Mouse (Mus musculus) regulatory T cell (primary cell): Measurements from ENCODE around the gene Atxn1.

Experiments
- in situ Hi-C: fragments of 300-600 bp; cut with MboI, MseI; formaldehyde crosslinking; loops from one replicate; pipeline ENCODE4 v1.15.1; 2025; ENCODE audit warnings: high pct_unique_total_duplicates

Gene Atxn1

DNA sequence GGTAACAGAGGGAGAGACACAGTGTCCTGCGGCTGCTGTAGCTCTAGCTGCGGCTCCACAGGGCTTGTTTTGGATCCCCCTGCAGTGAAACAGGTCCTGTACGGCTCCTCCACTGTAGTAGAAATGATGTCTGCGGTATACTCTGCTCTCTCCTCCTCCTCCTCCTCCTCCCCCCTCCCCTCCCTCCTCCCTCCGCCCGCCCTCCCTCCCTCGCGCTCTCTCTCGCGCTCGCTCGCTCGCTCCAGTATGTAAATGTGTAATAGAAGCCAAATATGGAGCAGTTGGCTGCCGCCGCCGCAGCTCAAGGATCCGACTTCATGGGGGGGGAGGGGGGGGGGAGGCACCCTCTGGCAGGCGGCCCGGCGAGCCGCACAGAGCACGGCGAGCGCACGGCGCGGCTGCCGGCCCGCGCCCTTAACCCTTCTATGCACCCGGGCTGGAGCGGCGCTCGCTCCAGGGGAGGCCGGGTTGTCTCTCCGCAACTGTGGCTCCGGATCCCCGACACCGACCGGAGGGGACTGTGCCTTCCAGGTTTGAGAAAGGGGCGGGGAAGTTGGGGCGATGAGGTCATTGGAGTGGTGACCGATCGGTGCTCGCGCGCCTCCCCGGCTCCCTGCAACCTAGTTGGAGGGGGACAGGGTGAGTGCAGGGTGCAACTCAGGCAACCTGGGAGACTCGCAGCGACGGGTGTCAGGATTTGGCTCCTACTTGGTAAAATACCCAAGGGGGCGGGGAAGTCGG lies at the start of gene Atxn1:
Atxn1 (minus strand) TSS at position 156 of the 741 bp plus-strand sequence.
- in situ Hi-C loops: loop anchor here (5.0 to 25.0 kb wide), 3 partner anchors 58 to 278 kb away; no protein-coding TSS in a partner anchor

DNA sequence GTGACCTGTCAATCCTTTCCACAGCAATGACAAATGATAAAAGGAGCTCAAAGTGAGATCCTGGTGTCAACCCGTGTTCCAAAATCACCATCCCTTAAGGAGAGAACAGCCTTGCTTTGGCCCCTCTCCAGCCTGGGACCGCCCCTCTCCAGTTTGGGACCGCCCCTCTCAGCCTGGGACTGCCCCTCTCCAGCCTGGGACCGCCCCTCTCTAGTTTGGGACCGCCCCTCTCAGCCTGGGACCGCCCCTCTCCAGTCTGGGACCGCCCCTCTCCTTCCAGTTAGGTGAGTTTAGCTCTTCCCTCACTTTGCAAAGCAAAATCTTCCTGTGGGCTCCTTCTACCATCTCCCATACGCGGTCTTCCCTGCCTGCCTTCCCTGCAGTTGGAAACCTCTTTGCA lies 46.4 kb upstream of the Atxn1 start:
- in situ Hi-C loops: no loop called here

DNA sequence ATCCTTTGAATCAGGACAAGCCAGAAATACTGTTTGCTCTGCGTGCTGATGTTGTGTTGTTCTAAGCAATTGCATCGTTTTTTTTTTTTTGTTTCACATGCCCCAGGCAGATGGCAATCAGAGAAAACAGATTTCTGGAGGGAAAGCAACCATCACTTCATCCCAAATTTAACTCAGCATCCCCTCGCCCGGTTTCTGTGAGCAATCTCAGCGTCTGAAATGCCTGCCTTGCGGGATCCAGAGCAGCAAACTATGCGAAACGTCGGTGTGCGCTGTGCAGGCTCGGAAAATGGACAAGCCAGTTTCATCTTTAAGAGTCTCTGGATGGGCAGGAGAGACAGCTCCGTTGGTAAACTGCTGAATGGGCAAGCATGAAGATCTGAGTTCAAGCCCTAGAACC lies 45.3 kb upstream of the Atxn1 start:
- in situ Hi-C loops: no loop called here

DNA sequence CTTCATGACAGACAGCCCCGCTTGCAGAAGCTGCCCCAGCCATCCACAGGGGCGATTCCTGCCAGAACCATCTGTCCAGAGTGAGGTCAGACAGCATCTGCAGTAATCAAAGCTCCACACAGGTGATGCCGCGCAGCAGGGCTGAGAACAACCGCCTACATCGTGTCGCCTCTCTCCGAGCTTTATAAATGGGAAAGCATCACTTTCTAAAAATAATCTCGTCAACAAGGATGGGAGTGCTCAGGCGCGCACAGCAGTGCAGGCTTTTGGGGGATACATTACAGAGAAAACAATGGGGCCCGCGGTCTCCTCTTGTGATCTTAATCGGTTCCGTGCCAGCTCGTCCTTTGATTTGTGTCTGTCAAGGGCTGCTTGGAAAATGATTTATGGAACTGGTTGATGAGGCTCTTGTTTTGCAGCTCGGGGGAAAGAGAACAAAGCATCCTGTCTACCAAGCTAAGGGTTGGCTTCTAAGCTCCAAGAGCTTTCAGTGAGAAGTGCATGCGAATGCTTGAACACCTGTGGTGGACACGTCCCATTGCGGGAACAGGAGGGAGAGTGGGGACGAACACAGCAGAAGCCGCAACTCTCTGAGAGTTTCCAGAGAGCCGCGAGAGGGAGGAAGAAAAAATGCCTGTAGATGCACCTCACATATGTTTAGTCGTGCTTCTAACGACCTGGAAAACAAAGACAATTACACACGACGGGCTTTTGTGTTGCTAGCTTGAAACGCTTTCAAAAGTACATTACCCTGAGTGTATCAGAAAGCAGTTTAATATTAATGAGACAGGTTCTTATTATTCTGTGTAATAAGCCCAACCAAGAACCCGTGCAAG lies 44.2 kb upstream of the Atxn1 start:
- in situ Hi-C loops: no loop called here

DNA sequence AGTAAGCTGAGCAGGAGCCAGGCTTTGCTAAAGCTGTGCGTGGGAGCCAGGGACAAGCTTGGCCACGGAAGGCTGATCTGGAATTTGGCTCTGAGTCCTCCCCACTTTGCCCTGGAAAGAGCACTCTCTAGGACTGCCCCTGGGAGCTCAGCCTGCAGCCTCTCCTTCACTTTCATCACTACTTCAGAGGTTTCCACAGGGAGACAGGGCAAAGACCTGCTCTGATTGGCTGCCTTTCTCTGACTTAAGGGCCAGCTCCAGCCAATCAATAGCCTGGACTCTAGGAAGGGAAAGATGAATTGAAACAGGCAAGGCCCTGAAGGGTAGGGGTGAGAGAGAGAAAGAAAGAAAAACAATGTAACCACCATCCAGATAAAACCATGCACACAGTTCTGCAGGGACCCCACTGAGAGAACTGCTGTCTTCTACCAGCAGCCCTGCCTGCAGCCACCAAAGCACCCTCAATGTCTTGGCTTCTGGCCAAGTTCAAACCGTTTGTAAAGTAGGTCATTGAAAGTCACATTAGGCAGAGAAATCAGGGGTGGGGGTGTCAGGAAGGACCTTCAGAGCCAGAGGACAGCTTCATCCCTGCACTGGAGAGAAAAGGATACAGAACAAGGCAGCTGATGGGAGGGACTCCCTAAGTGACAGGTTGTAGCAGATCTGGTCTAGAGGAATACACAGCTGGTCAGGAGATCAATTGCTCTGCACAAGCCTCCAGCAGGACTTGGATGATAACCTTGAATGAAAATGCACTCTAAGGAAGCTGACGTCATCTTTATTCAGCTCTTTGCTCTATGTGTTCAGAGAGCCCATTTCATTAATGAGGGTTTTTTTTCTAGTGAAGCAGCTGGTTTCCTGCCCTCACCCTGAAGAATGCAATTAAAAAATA lies 41.6 kb upstream of the Atxn1 start:
- in situ Hi-C loops: no loop called here

DNA sequence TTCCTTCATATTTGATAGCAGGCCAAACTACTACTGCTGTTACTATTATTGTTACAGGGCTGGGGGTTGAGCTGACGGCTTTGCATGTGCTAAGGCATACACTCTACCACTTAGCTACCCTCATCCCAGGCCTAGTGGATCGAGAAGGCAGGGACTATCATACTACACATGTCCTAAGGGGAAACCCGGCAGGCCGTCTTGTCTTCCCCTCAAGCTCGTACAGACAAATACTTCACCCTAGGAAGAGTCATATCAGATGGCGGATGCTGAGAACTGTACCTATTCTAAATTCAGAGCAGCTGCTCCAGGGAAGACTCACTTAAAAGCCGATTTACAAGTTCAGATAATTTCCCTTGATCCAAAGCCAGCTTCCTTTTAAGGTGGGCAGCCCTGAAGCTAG lies 40.8 kb upstream of the Atxn1 start:
- in situ Hi-C loops: no loop called here

DNA sequence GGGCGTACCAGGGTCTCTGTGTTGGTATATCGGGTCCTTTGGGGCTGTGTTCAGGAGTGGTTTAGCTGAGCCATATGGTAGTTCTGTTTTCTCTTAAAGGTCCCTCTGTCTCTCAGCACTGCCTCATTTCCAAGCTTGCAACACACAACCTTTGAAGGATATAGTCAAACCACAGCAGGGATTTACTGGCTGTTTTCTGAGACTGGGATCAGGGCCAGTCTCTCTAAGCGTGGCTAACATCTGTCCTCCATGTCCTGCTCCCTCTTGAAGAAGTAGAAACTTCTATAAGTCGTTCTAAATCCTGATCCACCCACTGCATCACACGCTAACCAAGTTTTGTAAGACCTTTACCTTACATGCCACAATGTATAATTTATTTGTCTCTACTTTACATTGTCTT lies 36.5 kb upstream of the Atxn1 start:
- in situ Hi-C loops: no loop called here

DNA sequence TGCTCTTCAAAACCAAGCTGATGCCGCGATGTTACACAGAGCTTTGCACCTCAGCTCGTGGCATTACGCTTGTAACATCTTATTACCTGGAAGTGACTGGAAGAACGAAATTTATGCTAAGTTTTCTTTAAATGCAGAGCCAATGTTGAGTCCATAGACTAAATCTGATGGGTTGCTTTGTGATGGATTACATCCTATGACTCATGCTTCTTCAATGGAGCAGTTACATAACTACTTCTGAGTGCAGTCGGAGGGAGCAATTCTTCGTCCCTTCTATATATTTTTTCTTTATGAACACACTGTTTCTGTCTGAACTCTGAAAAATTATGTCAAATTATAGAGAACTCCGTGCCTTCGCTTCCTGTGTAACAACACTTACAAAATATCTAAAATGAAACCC lies 28.1 kb upstream of the Atxn1 start:
- in situ Hi-C loops: no loop called here

DNA sequence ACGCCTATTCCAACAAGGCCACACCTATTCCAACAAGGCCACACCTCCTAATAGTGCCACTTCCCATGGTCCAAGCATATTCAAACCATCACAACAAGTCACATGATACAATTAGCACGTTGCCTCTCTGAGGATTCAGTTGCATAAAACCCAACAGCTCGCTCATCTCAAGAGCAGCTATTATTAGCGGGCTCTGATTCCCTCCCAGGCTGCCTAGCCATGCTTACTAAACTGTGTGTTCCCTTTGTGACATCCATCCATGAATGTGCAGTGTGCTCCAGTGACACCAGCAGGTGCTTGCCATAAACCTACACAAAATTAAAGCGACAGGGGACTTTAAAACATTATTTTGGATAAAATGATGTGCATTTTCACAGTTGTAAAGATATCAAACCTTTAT lies 25.7 kb upstream of the Atxn1 start:
- in situ Hi-C loops: no loop called here

DNA sequence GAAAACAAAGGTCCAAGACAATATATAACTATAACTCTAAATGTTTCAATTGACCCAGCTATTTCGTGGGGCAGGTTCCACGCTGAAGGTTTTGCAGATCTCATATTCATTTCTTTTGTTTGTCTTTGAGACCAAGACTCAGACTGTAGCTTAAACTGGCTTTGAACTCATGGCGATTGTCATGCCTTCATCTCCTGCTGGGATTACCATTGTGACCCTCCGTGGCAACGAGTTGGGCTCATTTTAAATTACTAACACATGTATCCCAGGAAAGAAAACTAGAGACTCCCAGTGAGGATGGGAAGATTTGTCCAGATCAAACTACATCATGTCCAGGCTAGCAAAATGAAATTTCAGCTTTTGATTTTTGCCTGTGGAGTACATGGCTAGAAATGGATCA lies 14.4 kb upstream of the Atxn1 start:
- in situ Hi-C loops: no loop called here

DNA sequence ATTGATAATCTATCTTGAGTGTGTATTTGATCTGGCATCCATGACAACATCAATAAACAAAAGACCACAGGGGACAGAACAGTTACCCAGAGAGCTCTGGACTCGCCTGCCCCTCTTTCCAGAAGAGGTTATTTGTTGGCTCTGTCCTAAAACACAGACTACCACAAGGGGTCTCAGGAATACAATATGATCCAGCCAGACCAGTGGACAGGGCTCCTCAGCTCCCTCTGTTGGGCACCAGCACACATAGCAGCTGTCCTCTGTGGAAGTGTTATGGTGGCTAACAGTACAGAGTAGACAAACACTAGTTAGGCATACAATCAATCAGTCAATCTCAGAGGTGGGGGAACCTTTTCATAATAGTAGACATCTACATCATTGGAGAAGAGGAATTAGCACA lies 12.1 kb upstream of the Atxn1 start:
- in situ Hi-C loops: no loop called here

DNA sequence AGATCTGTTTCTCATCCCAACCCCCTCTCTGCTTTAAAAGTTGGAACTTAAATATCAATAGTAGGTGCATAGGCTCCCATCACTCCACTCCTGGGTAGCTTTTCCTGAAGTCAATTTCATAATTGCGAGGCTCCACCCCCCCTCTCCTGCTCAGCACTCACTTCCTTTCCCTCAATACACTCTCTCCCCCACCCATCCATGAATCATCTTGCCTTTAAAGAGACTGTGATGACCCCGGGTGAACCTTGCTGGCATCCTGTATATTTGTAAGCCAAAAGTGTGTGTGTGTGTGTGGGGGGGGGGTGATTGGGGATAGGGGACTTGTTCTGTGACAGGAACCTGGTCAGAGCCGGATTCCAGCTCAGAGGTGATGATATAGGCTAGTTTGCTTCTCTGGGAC lies 9.8 kb upstream of the Atxn1 start:
- in situ Hi-C loops: loop anchor here (25.0 kb wide), 1 partner anchor 287 kb away; no protein-coding TSS in a partner anchor

DNA sequence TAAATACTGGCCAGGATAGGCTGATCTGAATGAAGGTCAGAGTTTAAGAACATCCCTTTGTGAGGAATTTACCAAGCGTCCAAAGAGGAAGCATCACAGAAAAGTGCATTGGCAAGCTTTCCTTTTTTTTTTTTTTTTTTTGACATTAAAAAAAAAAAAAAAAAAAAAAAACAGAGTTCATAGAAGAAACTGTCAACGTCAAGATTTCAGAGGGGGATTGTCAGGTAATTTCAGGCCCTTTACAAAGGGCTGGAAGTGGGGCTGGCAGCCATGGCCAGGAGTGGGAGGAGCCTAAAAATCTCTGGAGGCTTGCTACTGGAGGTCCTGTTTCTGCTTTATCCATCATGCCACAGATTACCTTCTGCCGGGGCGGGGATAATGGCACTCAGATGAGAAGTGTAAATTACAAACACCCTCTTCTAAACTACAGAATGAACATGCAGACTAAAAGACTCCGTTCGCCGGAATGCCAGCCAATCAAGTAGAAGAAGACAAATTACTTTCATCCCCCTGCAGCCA lies 9.2 kb upstream of the Atxn1 start:
- in situ Hi-C loops: loop anchor here (25.0 kb wide), 1 partner anchor 287 kb away; no protein-coding TSS in a partner anchor

DNA sequence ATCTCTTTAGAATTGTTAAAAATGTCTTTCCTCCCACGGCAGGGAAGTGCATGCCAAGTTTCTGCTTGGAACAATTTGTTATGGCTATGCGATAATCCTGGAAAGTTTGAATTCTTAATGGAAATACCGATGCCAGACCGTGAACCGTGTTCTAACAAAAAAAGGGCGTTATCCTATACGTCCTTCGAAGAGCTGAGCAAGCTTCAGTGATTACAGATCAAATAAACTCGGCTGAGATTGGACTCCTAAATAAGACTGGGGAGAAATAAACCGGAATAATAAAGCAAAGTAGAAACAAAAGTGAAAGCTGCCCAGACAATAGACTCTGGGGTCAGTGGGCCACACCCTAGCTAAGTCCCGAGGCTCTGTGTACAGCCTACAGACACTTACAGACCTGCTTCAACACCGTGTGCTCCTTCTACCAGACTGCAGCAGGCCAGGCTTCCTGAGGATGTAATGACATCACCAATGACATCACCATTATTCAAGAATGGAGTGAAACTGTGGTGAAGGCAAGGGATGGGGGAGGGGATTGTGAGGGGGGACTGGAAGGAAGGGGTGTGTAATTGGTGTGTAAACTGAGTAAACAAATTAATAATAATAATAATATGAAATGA lies 6.2 kb upstream of the Atxn1 start:
- in situ Hi-C loops: loop anchor here (25.0 kb wide), 1 partner anchor 284 kb away; no protein-coding TSS in a partner anchor

DNA sequence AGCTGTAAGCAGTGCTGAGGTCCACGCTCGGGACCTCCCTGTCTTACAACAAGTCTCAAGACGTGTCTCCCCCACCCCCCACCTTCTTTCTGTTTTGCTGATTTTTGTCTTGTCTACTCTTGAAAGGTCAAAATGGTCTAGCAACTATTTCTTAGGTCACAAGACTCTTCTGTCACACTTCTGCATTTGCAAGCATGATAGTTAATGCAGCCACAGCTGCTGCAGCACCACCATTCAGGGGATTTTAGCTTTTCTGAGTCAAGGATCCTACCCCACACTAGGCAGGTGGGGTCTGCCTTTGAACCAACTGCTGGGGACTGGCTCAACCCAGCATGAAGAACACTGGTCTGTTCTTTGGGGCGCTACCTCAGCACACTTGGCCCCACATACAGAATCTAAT lies 3.4 kb upstream of the Atxn1 start:
- in situ Hi-C loops: loop anchor here (5.0 to 25.0 kb wide), 2 partner anchors 61 to 281 kb away; no protein-coding TSS in a partner anchor

DNA sequence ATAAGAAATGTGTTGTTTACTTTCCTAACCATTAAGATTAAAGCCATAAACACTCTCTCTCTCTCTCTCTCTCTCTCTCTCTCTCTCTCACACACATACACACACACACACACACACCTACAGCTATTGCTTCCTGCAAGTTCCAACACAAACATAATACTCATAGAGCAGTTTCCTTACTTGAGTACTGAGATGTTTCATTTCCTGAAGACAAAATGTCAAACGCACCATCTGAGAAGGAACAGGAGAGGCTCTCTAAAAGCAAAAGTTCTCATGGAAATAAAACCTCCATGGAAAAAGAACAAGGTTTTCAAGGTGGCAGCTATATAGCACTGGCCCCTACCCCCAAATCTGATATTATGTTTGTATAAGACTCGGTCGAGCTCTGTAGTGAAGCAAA lies 2.6 kb upstream of the Atxn1 start:
- in situ Hi-C loops: loop anchor here (5.0 to 25.0 kb wide), 2 partner anchors 60 to 280 kb away; no protein-coding TSS in a partner anchor

DNA sequence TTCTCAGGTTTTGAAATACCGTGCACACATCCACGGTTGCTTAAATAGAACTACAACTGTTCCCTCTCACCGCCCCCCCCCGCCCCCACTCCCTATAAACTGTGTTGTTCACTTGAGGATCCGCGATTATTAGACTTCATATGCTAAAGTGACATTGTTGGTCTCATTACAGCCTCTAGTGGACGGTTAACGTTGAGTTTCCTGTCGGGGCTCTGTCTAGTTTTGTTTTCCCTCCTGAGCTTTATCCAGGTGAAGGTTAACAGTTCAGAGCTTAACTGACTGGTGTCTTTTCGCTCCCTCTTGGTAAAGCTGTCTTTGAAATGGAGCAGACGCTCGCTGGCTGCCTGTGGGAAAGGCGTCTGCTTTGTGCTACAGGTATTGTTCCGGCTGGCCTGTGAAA lies 1.8 kb upstream of the Atxn1 start:
- in situ Hi-C loops: loop anchor here (5.0 to 25.0 kb wide), 2 partner anchors 59 to 279 kb away; no protein-coding TSS in a partner anchor

DNA sequence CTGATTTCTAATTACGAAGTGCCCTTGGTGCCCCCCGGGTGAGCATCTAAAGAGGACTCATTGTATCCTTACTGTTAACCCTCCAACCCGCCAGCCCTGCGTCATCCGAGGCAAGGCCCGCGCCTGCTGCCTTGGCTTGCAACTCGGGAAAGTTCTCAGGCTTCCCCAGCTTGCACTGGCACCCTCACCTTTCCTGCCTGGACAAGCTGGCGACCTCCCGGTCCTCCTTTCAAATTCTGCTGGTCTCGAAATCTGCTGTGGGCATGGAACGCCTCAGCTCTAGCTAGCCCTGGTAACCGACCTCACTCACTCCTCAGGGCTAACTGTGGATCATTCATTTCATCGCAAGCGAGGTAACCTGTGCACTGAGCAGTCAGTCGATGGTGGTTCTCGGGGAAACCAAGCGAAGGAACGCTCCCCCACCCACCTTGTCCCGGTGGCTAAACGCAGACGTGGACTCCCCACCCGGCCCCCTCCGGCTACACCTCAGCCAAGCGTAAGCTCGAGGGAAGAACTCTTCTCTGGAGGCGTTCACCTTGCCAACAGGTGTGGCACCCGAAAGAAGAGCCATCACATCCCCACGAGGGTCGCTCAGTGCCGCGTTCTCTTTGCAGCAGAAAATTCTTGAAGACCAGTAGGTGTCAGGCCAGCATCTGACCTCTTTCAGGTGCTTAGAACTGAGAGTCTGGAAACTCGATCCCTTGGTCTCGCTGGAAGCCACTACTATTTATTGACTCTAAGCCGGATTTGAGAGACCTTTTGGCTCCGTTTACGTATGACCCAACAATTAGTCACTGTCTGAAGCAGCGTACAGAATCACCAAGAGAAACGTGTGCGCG lies 1.0 kb upstream of the Atxn1 start:
- in situ Hi-C loops: loop anchor here (5.0 to 25.0 kb wide), 2 partner anchors 59 to 279 kb away; no protein-coding TSS in a partner anchor

DNA sequence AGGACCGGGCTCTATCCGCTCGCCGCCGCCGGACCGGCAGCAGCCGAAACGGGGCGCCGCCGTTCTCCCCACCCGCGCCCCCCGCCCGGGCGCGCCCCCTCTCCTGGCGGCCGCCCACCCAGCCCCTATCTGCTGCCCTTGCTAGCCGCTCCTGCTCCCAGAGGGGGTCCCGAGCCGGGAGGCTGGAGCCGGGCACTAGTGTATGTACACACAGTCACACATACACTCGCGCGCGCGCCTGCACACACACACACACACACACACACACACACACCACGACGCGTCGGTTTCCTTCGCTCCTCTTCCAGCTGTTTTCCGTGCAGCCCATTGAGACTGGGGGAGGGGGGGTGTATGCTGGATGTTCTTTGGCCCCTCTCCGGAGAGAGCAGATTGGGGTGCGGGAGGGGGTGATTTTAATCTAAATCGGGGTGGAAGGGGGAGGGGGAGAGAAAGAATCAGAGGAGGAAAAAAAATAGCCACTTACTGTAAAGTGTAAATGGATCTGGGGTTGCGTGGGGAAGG lies 416 bp downstream of the Atxn1 start:
- in situ Hi-C loops: loop anchor here (5.0 to 25.0 kb wide), 2 partner anchors 112 to 277 kb away; no protein-coding TSS in a partner anchor
